Mouse (Mus musculus): Measurements from ENCODE around the gene Zic4.

The Zic4 gene

DNA sequence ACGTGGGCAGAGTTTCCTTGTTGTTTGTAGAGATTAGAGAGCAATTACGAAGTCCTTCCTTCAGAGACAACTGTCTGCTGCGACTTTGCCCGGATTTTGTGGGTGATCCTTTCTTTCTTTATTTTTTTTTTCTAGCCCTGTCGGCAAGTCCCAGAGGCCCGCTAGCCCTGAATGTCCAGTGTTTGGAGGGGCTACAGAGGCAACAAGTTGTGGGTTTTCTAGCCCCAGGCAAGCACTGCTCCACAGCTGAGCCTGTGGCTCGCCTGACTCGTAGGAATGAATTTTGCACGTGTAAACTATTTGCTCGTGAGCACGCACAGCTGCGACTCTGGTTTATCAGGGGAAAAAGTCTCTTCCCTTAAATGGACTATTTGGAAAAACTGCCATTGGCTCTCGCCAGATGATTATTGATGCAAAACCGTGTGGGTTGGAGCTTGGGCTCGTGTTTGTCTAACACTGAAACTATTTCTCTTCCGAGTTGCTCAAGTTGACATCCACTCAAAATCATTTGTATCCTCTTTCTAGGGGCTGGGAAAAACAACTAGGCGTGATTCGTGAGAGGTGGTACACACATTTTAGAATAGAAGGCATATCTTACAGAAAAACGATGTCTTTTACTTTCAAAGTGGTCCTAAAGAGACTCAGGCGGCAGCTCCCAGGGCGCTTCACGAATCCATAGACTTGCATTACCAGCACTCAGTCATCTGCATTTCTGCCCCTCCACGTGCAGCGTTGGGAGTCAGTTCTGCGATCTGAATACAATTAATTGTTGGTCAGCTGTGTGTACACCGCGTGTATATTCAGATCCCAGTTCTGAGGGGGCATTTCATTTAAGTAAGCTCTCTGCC is 42.9 kb downstream of the Zic4 start:
- no peak for DNase-seq

DNA sequence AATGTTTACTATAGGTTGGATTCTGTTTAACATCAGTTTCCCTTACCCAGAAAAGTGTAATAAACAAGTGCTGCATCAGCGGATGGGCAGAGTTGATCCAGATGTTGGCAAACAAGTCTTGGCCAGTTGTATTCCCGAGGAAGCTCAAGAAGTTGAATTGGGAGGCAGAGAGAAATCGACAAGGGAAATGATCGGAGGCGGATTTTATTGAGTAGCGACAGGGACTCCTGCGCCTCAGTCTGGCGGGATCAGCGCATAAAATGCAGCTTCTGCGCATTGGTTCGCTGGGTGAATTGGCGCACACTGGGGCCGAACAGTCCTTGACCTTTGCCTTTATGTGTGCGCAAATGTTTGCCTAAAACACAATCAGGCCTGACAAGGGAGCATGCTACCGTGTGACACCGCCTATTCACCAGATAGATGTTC is 43.6 kb downstream of the Zic4 start:
- no peak for DNase-seq

DNA sequence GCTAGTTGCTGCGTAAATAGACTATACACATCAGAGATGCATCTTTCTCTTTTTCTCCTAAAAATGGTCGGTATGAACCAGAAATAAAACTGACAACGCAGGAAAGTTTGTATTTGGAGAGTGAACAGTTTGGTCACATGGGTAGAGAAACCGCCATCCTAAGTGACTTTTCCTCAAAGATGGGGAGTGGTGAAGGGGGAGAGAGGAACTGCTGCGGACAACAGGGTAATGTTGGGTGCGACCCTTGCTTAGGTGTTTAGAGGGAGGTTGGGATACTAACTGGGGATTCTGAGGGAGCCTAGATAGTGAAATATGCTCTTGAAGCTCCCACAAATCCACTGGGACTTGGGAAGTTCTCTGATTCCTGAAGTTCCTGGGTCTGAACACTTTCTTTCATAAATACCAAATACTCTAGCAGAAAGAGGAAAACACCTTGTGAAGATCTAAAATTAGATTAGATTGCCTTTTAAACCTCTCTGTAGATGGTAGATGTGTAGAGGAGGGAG is 44.1 kb downstream of the Zic4 start:
- no peak for DNase-seq

DNA sequence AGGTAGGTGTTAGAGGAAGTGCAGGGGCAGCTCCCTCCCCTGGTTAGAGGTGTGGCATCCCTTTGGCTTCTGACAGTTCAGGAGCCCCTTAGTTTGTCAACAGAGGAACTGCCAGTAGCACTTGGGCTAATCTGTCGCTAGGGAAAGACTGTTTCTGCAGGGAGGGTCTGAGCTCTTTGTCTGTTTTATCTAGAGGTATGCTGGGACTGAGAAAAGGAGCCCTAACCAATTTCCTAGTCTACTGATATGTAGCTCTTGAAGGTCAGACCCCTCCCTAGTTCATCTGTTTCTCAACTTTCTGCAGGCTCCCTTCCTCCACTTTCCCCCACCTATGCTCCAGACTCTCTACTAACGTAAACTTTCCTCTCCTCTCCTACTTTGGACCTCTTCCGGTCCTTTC is 47.6 kb downstream of the Zic4 start:
- no peak for DNase-seq

DNA sequence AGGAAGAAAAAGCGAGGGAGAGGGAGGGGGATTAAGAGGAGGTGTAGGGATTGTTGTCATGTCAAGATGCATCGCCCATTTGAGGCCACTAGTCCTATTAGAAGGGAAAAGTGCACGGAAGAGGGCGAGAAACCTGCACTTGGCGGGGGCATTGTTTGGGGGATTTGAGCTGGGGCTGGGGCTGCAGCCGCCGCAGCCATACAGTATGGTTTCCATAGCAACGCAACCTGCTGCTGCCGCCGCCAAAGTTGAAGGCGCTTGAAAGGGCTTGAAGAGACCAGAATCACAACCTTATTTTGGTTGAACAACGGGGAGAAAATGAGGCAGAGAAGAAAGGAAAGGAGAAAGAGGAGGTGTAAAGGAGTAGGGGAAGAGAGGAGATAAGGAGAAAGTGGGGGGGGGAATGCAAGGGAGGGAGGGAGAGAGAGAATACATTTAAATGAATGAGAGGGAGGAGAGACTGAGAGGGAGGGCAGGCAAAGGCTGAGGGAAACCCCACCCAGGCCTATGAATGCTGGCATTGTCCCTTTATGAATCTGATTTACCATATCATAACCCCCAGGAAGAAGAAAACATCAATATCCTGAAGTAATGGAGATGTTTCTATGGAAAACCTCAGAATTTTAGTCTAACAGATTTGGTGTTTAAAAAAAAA is 51.9 kb downstream of the Zic4 start:
- DNase-seq, result no peak

DNA sequence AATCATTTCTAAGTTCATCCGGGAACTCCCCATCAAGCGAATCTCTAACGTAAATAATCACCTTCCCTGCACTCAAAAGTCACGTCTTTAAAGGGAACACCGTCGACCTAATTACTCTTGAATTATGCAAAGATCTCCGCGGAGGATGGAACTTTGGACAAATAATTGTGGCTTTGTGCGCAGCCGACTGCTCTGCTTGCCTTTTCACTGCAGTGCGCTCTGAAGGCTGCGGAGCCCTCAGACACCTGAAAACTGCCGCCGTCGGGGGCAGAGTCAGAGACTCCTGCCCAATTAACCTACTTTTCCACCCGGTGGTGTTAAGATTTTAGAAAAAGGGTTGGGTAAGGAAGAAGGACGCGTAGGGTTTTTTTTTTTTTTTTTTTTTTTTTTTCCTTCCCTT is 58.2 kb downstream of the Zic4 start:
- DNase-seq, result no peak

Measured in kidney, adult 11 months (tissue).